Mouse (Mus musculus) heart, postnatal 10 days (tissue): ENCODE results near the gene Arl15. TPM values are rescaled to one million over a fixed set of nuclear protein-coding genes. Genes with fewer than 3 reads are reported as not detected.

Experiments
- DNase-seq, 2 experiments: peaks; one replicate each; pipeline ENCODE4 v3.0.0; 2021
- intact Hi-C: fragments of 180-260 bp; cut with DNase I; formaldehyde crosslinking; loops from one replicate; pipeline ENCODE4 v1.15.1; 2025
- total RNA-seq, 2 experiments: library from RNA; stranded (reverse); gene quantifications; 2 replicates each; pipeline ENCODE4 v1.2.3; 2021

Gene Arl15
- total RNA-seq, 2 experiments from 2014 or later, result 15.9 to 18.0 TPM

GRCm38 (mm10) chr13:113970706-113971105 lies 176.4 kb downstream of the Arl15 start:
- DNase-seq, result peak; percentile 19 to 26
- intact Hi-C loops, result no loop called here

- intact Hi-C loops, result no loop called here
- no peak for DNase-seq
Measured at GRCm38 (mm10) chr13:113972401-113972800, 178.1 kb downstream of the Arl15 start.

GRCm38 (mm10) chr13:113974866-113975265 lies 180.6 kb downstream of the Arl15 start:
- intact Hi-C loops, result no loop called here
- DNase-seq, result no peak

GRCm38 (mm10) chr13:113975722-113976121 lies 181.4 kb downstream of the Arl15 start:
- DNase-seq, result no peak
- intact Hi-C loops, result no loop called here

GRCm38 (mm10) chr13:113976936-113977335 lies 182.6 kb downstream of the Arl15 start:
- DNase-seq, result no peak
- intact Hi-C loops, result no loop called here

GRCm38 (mm10) chr13:113980739-113981460 lies 186.6 kb downstream of the Arl15 start:
- intact Hi-C loops, result no loop called here
- DNase-seq, result no peak

- intact Hi-C loops, result no loop called here
Measured at GRCm38 (mm10) chr13:113981461-113982000, 187.2 kb downstream of the Arl15 start.

GRCm38 (mm10) chr13:113983633-113984032 lies 189.3 kb downstream of the Arl15 start:
- DNase-seq, result no peak
- intact Hi-C loops, result no loop called here

More at GRCm38 (mm10) chr13:113981461-113982000, 187.2 kb downstream of the Arl15 start:
- DNase-seq, result no peak

GRCm38 (mm10) chr13:113984491-113984890 lies 190.2 kb downstream of the Arl15 start:
- DNase-seq, result no peak
- intact Hi-C loops, result no loop called here

GRCm38 (mm10) chr13:113986864-113987562 lies 192.7 kb downstream of the Arl15 start:
- intact Hi-C loops, result no loop called here
- DNase-seq, result peak; percentile 48 to 57

- intact Hi-C loops, result no loop called here
- no peak for DNase-seq
Measured at GRCm38 (mm10) chr13:113990247-113990646, 195.9 kb downstream of the Arl15 start.

GRCm38 (mm10) chr13:113990701-113991100 lies 196.4 kb downstream of the Arl15 start:
- DNase-seq, result no peak
- intact Hi-C loops, result no loop called here

GRCm38 (mm10) chr13:113993066-113993465 lies 198.8 kb downstream of the Arl15 start:
- intact Hi-C loops, result no loop called here
- DNase-seq, result no peak

- intact Hi-C loops, result no loop called here
- DNase-seq, result no peak
Measured at GRCm38 (mm10) chr13:113994586-113994985, 200.3 kb downstream of the Arl15 start.

GRCm38 (mm10) chr13:113995490-113996236 lies 201.4 kb downstream of the Arl15 start:
- intact Hi-C loops, result no loop called here
- no peak for DNase-seq

GRCm38 (mm10) chr13:113998811-113999210 lies 204.5 kb downstream of the Arl15 start:
- no peak for DNase-seq
- intact Hi-C loops, result no loop called here

GRCm38 (mm10) chr13:114003463-114003862 lies 209.2 kb downstream of the Arl15 start:
- DNase-seq, result no peak
- intact Hi-C loops, result no loop called here

- intact Hi-C loops, result no loop called here
- DNase-seq, result no peak
Measured at GRCm38 (mm10) chr13:114004191-114004590, 209.9 kb downstream of the Arl15 start.

GRCm38 (mm10) chr13:114009786-114010185 lies 215.5 kb downstream of the Arl15 start:
- intact Hi-C loops, result no loop called here
- DNase-seq, result no peak

GRCm38 (mm10) chr13:114010521-114010920 lies 216.2 kb downstream of the Arl15 start:
- intact Hi-C loops, result no loop called here
- no peak for DNase-seq

- peak; percentile 14 for DNase-seq
- intact Hi-C loops, result no loop called here
Measured at GRCm38 (mm10) chr13:114011019-114011418, 216.7 kb downstream of the Arl15 start.
